Mouse (Mus musculus) MEL-GATA-1-ER (cell line): ENCODE results near the gene Dnm2.

Experiments
- DNase-seq: peaks from one replicate; pipeline ENCODE4 v3.0.0-alpha.2; 2012; ENCODE audit warnings: low read depth; ENCODE audit errors: extremely low read depth

The Dnm2 gene

GRCm38 (mm10) chr9:21424631-21425555 lies at the start of gene Dnm2:
TSS of gene Dnm2 (plus strand) at chr9:21424908.
- DNase-seq: peak; percentile 100

DNA sequence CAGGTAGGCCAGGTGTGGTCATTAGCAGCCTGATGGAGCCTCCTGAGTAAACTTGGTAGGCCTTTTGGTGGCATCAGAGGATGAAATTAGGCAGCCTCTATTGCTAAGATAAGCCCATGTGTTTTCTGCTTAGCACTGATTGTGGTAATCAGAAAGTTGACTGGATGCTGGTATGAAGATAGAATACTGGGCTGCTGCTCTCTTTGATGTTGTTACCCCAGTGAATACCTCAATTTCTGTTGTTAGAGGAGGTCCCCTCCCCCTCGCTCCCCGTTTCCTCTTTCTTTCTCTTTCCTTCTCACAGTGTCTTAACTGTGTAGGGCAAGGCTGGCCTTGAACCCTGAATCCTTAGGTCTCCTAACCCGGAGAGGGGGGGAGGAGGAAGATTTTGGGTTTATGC lies 45.5 kb upstream of the Dnm2 start:
- peak; percentile 30 for DNase-seq

GRCm38 (mm10) chr9:21380868-21381267 lies 43.8 kb upstream of the Dnm2 start:
- DNase-seq: no peak

DNA sequence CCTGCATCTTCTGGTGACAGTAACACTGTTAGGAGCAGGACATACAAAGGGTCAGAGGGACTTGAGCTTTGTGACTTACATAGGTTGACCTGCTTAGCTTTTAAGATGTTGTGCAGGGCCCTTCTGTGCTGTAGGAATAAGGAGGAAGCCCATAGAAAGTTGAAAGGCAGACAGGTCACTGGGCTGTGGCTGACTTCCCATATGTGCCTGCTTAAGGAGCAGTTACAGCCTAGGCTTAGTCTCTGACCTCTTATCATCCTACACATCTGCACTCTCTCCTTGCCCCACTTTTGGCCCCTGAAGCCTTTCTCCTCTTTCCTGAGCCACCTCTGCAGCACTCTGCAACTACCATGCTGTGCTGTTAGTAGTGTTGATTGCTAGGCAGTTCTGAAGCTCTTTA lies 40.7 kb upstream of the Dnm2 start:
- DNase-seq: no peak

- DNase-seq: no peak
Observed at GRCm38 (mm10) chr9:21392646-21393175, 32.0 kb upstream of the Dnm2 start.

DNA sequence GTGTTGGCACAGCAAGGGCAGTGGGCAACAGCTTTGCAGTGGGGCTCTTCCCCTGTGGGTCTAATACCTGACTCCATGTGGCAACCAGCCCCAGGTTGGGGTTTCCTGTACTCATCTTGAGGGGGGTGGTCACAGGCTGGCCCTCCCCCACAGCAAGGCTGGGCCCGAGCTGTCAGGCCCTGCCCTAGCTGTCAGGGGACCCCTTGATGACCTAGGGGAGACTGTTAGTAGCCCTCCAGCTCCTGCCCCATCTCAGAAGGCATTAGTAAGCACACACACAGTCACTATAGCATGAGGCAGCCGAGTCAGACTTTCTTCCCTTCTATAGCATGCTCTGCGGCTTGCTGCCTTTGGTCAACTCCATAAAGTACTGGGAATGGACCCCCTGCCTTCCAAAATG lies 29.0 kb upstream of the Dnm2 start:
- DNase-seq: no peak

DNA sequence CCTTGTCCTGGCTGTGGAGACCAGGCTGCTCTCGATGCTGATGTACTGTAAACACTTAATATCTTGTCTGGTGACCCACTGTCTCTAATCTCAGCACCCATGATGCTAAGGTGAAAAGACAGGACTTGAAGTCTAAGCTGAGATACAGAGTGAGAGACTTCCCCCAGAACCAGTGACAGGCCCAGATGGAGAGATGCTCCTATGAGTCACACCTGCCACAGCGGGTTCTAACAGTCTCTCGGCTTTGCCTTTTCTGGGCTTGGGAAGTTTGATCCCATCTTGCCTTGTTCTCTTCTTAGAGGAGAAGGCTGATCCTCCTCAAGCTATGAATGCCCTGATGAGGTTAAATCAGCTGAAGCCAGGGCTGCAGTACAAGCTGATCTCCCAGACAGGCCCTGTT lies 27.5 kb upstream of the Dnm2 start:
- no peak for DNase-seq

GRCm38 (mm10) chr9:21401042-21401441 lies 23.7 kb upstream of the Dnm2 start:
- no peak for DNase-seq

DNA sequence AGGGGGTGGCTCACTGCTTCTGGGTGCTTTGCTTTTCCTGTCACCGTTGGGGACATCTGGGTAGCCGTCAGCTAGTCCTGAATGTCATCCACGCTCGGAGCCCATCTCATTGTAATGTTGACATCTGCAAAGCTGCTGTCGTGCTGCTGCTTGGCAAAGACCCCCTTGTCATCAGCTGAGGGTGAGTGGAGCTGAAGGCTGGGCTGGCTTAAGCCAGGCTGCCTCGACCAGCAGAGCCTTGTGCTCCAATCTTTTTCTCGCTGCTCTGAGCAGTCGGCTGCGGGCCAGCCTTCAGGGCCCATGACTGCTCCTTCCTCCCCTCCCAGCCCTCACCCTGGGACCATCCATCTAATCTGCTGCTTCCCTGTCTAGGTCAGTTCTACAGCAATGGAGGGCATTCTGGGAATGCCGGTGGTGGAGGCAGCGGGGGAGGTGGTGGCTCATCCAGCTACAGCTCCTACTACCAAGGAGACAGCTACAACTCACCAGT lies 21.9 kb upstream of the Dnm2 start:
- no peak for DNase-seq

DNA sequence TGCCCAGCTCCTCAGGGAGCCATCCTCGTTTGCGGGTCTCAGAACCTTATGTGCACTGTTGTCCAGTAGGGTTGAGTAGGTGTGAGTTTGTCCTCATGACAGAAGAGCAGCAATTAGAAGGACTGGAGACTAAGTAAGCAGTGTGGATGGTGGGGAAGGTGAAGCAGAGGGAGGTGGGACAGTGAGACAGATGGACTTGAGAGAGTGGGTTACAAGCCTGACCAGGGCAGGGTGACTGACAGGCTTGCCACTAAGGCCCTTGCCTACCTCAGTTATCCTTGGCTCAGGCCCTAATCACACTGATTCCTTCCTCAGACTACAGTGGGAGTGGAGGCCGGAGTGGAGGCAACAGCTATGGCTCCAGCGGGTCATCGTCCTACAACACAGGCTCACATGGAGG lies 21.0 kb upstream of the Dnm2 start:
- no peak for DNase-seq

DNA sequence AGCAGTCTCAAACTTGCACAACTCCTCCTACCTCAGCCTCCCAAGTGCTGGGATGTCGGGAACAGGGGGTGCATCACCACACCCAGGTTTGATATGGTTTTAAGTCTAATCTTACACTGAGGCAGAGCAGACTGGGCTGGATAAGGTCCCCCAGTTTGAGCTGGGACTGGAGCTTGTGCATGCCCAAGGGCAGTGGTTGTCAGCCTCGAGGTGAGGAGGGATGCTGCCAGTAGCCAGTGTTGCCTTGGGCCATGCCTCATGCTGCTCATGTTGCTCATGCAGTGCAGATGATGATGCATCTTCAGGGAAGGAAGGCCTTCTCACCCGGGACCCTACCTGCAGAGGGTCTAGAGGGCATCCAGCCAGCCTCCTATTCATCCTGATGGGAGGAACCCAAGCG lies 19.2 kb upstream of the Dnm2 start:
- no peak for DNase-seq

DNA sequence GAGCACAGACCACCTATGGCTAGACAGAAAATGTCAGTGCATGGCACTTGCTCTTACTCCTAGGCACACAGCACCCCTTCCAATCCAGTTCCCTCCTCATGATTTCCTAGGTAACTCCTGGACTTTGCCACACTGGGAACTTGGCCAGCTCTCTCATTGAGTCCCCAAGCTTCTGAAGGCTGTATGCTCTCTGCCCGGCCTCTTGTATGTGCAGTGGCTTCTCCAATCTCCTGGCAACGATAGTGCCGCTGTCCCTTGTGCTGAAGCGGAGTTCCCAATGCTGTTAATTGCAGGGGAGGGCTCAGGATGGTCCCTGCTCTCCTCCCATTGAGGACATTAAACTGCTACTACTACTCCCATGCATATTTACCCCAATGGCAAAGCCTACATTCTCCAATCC lies 16.8 kb upstream of the Dnm2 start:
- no peak for DNase-seq

- no peak for DNase-seq
Observed at GRCm38 (mm10) chr9:21408624-21409023, 16.1 kb upstream of the Dnm2 start.

DNA sequence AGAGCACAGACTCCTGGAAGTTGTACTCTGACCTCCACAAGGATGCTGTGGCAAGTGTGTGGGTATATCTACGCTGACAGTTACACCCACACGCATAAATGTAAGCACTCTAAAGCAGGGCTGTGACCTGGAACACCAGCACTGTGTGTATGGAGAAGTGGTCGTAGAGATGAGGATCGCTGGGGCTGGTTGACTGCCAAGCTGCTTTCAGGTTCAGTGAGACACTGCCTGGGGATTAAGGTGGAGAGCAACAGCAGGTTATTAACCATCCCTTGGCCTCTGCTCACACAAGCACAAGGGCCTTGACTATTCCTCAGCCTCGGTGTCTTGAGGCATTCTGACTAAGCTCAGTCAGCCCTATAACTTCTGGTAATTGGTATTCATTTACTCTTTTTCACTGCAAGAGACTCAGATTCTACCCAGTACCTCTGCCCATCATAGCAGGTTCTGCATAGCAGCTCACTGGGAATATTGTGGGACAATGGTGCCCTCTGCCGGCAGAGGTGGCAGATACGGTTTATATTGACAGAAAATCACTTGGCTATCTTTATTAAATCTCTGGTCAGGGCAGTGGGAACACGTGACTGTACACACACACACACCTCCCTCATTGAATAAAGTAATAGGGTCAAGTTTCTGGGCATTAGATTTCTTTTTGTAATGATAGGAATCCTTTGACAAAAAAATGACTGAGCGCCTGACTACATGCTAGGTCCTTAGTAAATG lies 15.0 kb upstream of the Dnm2 start:
- peak; percentile 63 for DNase-seq

GRCm38 (mm10) chr9:21411669-21412550 lies 12.8 kb upstream of the Dnm2 start, which contains the start of gene Qtrt1:
TSS of gene Qtrt1 (plus strand) at chr9:21411837.
- DNase-seq: peak; percentile 97

DNA sequence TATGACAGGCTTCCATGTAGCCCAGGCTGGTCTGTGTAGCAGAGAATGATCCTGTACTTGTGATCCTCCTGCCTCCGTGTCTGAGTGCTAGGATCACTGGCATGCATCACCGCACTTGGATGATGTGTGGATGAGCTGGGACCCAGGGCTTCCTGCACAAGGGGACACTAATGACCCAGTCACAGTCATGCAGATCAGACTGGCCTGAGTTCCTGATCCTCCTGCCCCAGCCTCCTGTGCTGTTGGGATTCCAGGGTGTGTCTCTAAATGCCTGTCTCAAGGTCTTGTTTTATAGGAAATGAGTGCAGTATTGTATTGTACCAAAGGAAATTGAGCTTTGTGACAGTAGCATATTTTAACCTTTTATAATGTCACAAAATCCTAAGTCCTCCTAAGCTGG lies 6.8 kb upstream of the Dnm2 start:
- DNase-seq: no peak

GRCm38 (mm10) chr9:21419646-21420045 lies 5.1 kb upstream of the Dnm2 start:
- no peak for DNase-seq

GRCm38 (mm10) chr9:21425556-21425945 lies 843 bp downstream of the Dnm2 start:
- DNase-seq: no peak

DNA sequence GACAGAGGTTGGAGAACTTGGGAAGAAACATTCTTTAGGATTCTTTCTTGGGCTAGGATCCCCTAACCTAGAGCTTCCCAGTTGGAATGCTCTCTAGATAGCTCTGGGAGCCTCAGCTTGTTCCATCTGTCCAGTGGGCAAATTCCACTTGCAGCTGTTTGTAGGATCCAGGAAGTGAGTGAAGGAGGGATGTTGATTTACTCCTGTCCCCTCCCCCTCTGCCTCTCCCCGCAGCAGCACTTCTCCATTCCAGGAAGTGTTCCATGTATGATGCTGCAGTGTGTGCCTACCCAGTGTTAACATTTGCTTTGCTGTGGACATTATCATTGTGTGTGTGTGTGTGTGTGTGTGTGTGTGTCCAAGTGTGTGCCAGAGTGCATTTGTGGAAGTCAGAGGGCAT lies 1.3 kb downstream of the Dnm2 start:
- peak; percentile 75 for DNase-seq

DNA sequence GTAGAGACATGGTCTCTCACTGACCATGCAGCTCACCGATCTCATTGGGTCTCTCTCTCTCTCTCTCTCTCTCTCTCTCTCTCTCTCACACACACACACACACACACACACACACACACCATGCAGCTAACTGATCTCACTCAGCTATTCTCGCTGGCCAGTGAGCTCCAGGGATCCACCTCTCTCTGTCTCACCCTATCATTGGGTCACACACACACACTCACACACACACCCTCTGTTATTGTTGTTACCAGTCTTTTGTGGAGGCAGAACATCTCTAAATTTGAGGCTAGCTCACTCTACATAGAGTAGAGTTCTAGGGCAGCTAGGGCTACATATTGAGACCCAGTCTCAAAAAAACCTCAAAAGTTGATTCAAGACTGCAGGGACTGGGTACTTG lies 1.8 kb downstream of the Dnm2 start:
- DNase-seq: no peak

DNA sequence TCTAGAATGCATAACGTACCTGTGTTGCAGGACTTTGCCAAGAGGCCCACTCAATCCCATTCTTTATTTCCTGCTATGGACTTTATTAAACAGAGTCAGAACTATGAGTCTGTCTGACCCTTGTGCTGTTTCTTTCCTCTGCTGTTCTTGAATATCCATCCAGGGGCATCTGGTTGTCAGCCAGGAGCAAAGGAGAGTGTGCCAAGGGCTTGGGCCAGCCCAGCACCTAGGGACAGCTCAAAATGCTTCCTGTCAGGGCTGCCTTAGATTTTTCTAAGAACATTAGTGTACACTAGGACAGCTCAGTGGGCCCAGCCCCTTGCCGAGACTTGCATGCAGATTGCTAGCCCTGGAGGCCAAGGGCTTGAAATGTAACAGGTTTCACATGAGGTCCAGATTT lies 3.1 kb downstream of the Dnm2 start:
- no peak for DNase-seq
